Mouse (Mus musculus): ENCODE measurements at regions not wholly inside any gene's neighbourhood (a gene's known extent, or its start where the extent isn't known, plus 50 kb on each side); places are given as distances from the start of the nearest gene placed in this dataset.

DNA sequence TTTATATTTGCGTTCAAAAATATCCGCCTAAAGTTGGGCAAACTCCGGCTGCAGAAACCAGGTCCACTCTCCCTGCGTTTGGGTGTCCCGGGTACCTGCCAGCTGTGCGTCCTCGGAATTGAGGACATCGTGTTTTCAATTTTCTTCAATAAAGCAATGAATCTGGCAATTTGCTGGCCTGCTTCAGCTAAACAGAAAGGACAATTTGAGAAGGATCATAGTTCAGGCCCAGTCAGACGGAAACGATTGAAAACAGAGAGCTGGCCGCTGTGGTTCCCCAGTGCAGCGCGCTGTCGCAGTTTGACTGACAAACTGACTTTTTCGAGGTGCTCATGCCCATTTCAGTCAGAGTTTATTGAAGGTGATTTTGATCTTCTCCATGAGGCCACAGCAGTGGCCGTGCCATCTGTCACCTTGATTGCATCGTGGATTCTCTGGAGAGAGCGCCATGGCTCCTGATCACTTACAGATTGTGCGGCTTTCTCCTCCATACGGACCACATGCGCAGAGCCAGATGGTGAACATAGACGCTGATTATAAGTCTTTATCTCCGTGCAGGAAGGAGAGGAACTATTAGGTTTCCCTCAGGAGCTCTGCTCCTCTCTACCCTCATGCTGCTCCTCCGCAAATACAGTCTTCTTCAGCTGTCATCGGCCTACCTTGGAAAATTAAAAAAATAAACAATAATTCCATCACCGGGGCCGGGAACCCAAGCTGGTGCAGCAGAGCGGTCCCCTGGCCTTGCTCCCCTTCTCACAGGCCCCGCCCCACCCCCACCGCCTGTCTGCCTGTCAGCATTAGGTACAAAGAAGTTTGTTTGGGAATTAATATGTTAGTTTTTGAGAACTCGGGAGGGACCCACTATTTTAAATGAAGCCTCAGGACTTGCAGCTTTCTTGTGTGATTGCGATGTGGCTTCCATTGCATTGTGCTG, 677.5 kb downstream of the Cypt12 start:
- dilution Hi-C loops (cut with MboI; ENCODE audit: extremely low pct_ligation_motif_present, extremely low pct_unique_long_range_greater_than_20kb, low sequenced_read_pairs) (no loop called here), in situ Hi-C loops (cut with MboI; ENCODE audit: low pct_ligation_motif_present, low pct_unique_long_range_greater_than_20kb, low sequenced_read_pairs) (no loop called here)
- no peaks in the 10 kb centered on the region for H3K27me3 ChIP-seq (replicated peaks)
- no peak overlapping the region for H3K27ac ChIP-seq (ENCODE audit: insufficient read depth, low read depth)
- H3K9me3 ChIP-seq (replicated peaks; ENCODE audit: low read length): no peaks in the 10 kb centered on the region
- H3K9ac ChIP-seq (ENCODE audit: insufficient read depth, low read depth): no peak overlapping the region
- no peaks in the 10 kb centered on the region for H3K36me3 ChIP-seq (replicated peaks in 1 of 2; ENCODE audit: control insufficient read depth in 1 of 2, insufficient read depth in 1 of 2, low read length in 1 of 2)
- no peak for DNase-seq (ENCODE audit: extremely low read depth)
- peaks cover 0 to 10% of the 10 kb centered on the region in 2 experiments; a peak in 2 of 4 replicates for H3K4me1 ChIP-seq (ENCODE audit: control insufficient read depth in 1 of 2, insufficient read depth in 2 of 2)
- no peak overlapping the region for H3K4me2 ChIP-seq (ENCODE audit: insufficient read depth, low read depth, poor library complexity, severe bottlenecking)
- TF ChIP-seq MYC (IDR thresholded peaks at IDR 0.05; ENCODE audit: low read depth, low read length) (no peak), BHLHE40 (IDR thresholded peaks at IDR 0.05; ENCODE audit: low read depth, low read length) (no peak), POLR2A (IDR thresholded peaks at IDR 0.05; ENCODE audit: low read depth, low read length) (no peak), USF1 (IDR thresholded peaks at IDR 0.05; ENCODE audit: low read depth, low read length) (no peak), CHD1 (IDR thresholded peaks at IDR 0.05; ENCODE audit: low read depth, low read length) (no peak), ZC3H11A (IDR thresholded peaks at IDR 0.05; ENCODE audit: low read depth, low read length) (no peak), TCF12 (IDR thresholded peaks at IDR 0.05; ENCODE audit: low read depth, low read length) (no peak), RAD21 (IDR thresholded peaks at IDR 0.05; ENCODE audit: low read depth, low read length) (no peak), IRF4 (IDR thresholded peaks at IDR 0.05; ENCODE audit: low read depth, low read length) (no peak), MAFK (IDR thresholded peaks at IDR 0.05; ENCODE audit: insufficient replicate concordance, low read length) (no peak), MAX (IDR thresholded peaks at IDR 0.05; ENCODE audit: low read length) (no peak), CTCF (conservative IDR thresholded peaks at IDR 0.05 in 1 of 2, IDR thresholded peaks at IDR 0.05 in 1 of 2; ENCODE audit: low read depth in 2 of 2, low read length in 2 of 2) (no peak), NELFE (IDR thresholded peaks at IDR 0.05; ENCODE audit: low read depth, low read length) (no peak), ZNF384 (IDR thresholded peaks at IDR 0.05; ENCODE audit: low read depth, low read length) (no peak)
- no peak overlapping the region for H3K4me3 ChIP-seq (replicated peaks in 1 of 3; ENCODE audit: low read depth in 2 of 3, low read length in 2 of 3, poor library complexity in 1 of 3)
- H3K79me2 ChIP-seq (replicated peaks; ENCODE audit: control insufficient read depth, extremely low read depth, insufficient read depth, poor library complexity, severe bottlenecking): no peaks in the 10 kb centered on the region

- Histone ChIP-seq H3K9me3 (replicated peaks; ENCODE audit: low read length) (no peaks in the 10 kb centered on the region), H3K4me3 (replicated peaks in 1 of 3; ENCODE audit: low read depth in 2 of 3, low read length in 2 of 3, poor library complexity in 1 of 3) (no peak overlapping the region), H3K4me1 (ENCODE audit: control insufficient read depth in 1 of 2, insufficient read depth in 2 of 2) (peaks cover 0 to 10% of the 10 kb centered on the region in 2 experiments; a peak in 2 of 4 replicates), H3K9ac (ENCODE audit: insufficient read depth, low read depth) (no peak overlapping the region), H3K27me3 (replicated peaks) (no peaks in the 10 kb centered on the region), H3K36me3 (replicated peaks in 1 of 2; ENCODE audit: control insufficient read depth in 1 of 2, insufficient read depth in 1 of 2, low read length in 1 of 2) (no peaks in the 10 kb centered on the region), H3K27ac (ENCODE audit: insufficient read depth, low read depth) (no peak overlapping the region), H3K4me2 (ENCODE audit: insufficient read depth, low read depth, poor library complexity, severe bottlenecking) (no peak overlapping the region), H3K79me2 (replicated peaks; ENCODE audit: control insufficient read depth, extremely low read depth, insufficient read depth, poor library complexity, severe bottlenecking) (no peaks in the 10 kb centered on the region)
- in situ Hi-C loops (cut with MboI; ENCODE audit: low pct_ligation_motif_present, low pct_unique_long_range_greater_than_20kb, low sequenced_read_pairs) (no loop called here), dilution Hi-C loops (cut with MboI; ENCODE audit: extremely low pct_ligation_motif_present, extremely low pct_unique_long_range_greater_than_20kb, low sequenced_read_pairs) (no loop called here)
- TF ChIP-seq SIN3A (IDR thresholded peaks at IDR 0.05; ENCODE audit: low read length) (no peak), E2F4 (IDR thresholded peaks at IDR 0.05; ENCODE audit: insufficient replicate concordance, low read depth, low read length) (no peak), NELFE (IDR thresholded peaks at IDR 0.05; ENCODE audit: low read depth, low read length) (no peak), SMC3 (IDR thresholded peaks at IDR 0.05; ENCODE audit: low read depth, low read length) (no peak), ZC3H11A (IDR thresholded peaks at IDR 0.05; ENCODE audit: low read depth, low read length) (no peak), ZMIZ1 (IDR thresholded peaks at IDR 0.05; ENCODE audit: low read depth, low read length) (no peak), USF1 (IDR thresholded peaks at IDR 0.05; ENCODE audit: low read depth, low read length) (no peak), CHD2 (IDR thresholded peaks at IDR 0.05; ENCODE audit: low read length) (no peak), KAT2A (IDR thresholded peaks at IDR 0.05; ENCODE audit: insufficient replicate concordance, low read length) (no peak), BHLHE40 (IDR thresholded peaks at IDR 0.05; ENCODE audit: low read depth, low read length) (no peak), USF2 (conservative IDR thresholded peaks at IDR 0.05; ENCODE audit: low read depth, low read length) (no peak), IRF4 (IDR thresholded peaks at IDR 0.05; ENCODE audit: low read depth, low read length) (no peak), TBP (conservative IDR thresholded peaks at IDR 0.05; ENCODE audit: low read depth, low read length) (no peak), EP300 (IDR thresholded peaks at IDR 0.05; ENCODE audit: low read length) (no peak), HCFC1 (IDR thresholded peaks at IDR 0.05; ENCODE audit: low read depth, low read length) (no peak), ELF1 (IDR thresholded peaks at IDR 0.05; ENCODE audit: low read depth, low read length) (no peak), MAZ (IDR thresholded peaks at IDR 0.05; ENCODE audit: low read depth, low read length) (no peak), MYC (IDR thresholded peaks at IDR 0.05; ENCODE audit: low read depth, low read length) (no peak), MEF2A (IDR thresholded peaks at IDR 0.05; ENCODE audit: borderline replicate concordance, low read depth, low read length) (no peak)
- DNase-seq (ENCODE audit: extremely low read depth): no peak
These were observed 678.2 kb downstream of the Cypt12 start for GRCm38 (mm10) chr3:18626375-18626774.

Data from CH12.LX (cell line).